Mouse (Mus musculus) embryonic facial prominence, embryonic 14.5 days (tissue): Measurements from ENCODE around the gene Babam2. TPM values are rescaled to one million over a fixed set of nuclear protein-coding genes. Genes with fewer than 3 reads are reported as not detected.
"Not testable (repeated sequence)": the region's sequence is repeated elsewhere in the genome, so short reads cannot be mapped to it uniquely, and the experiment has no call there.

Source experiments
- ATAC-seq: fragments of 200-750 bp; cut with Nextera tagmentation; 2 replicates; pipeline ENCODE4 v1.8.0; 2017; ENCODE audit warnings: low read depth, moderate number of reproducible peaks, moderate TSS enrichment
- DNase-seq: peaks from one replicate; pipeline ENCODE4 v3.0.0-alpha.2; 2015; ENCODE audit warnings: low spot score
- H3K27ac ChIP-seq: fragments of 300-500 bp; sonication (generic); replicated peaks from 2 replicates; pipeline ENCODE4 v1.5.1; 2014; ENCODE audit warnings: low read depth, mild to moderate bottlenecking, low read length, moderate library complexity
- H3K27me3 ChIP-seq: fragments of 300-500 bp; sonication (generic); replicated peaks from 2 replicates; pipeline ENCODE4 v1.6.1; 2014; ENCODE audit warnings: low read length; ENCODE audit not compliant: control insufficient read depth, insufficient read depth
- H3K36me3 ChIP-seq: fragments of 300-500 bp; sonication (generic); 2 replicates; pipeline ENCODE4 v1.6.1; 2014; ENCODE audit warnings: low read length, mixed read lengths; ENCODE audit not compliant: control insufficient read depth, insufficient read depth
- H3K4me1 ChIP-seq: fragments of 300-500 bp; sonication (generic); 2 replicates; pipeline ENCODE4 v1.6.1; 2014; ENCODE audit warnings: antibody characterized with exemption, low read length; ENCODE audit not compliant: control insufficient read depth, insufficient read depth
- H3K4me2 ChIP-seq: fragments of 300-500 bp; sonication (generic); 2 replicates; pipeline ENCODE4 v1.6.1; 2014; ENCODE audit warnings: low read depth, mild to moderate bottlenecking, low read length, moderate library complexity, mixed read lengths
- H3K4me3 ChIP-seq: fragments of 300-500 bp; sonication (generic); 2 replicates; pipeline ENCODE4 v1.5.1; 2014; ENCODE audit warnings: low read depth, mild to moderate bottlenecking, low read length
- H3K9ac ChIP-seq: fragments of 300-500 bp; sonication (generic); 2 replicates; pipeline ENCODE4 v1.6.1; 2014; ENCODE audit warnings: low read depth, mild to moderate bottlenecking, low read length, moderate library complexity, mixed read lengths
- H3K9me3 ChIP-seq: fragments of 300-500 bp; sonication (generic); 2 replicates; pipeline ENCODE4 v1.6.1; 2016; ENCODE audit warnings: low read length; ENCODE audit not compliant: control insufficient read depth
- WGBS: fragments of 180-500 bp; shearing (Covaris S2); extraction: QIAGEN DNeasy Blood & Tissue Kit; methylation state at CpG from one replicate; pipeline ENCODE4 v1.1.7; 2014; 5-methylcytosine and 5-hydroxymethylcytosine counted together
- polyA plus RNA-seq: library from polyadenylated mRNA; unstranded; fragments of >200 nt; fragmentation: Nextera tagmentation; extraction: Ambion mirVana; gene quantifications from 2 replicates; pipeline ENCODE4 v1.2.1, GENCODE M21; 2014

Gene Babam2
- polyA plus RNA-seq, 1 experiment from 2014 or later = 37.6 TPM

DNA sequence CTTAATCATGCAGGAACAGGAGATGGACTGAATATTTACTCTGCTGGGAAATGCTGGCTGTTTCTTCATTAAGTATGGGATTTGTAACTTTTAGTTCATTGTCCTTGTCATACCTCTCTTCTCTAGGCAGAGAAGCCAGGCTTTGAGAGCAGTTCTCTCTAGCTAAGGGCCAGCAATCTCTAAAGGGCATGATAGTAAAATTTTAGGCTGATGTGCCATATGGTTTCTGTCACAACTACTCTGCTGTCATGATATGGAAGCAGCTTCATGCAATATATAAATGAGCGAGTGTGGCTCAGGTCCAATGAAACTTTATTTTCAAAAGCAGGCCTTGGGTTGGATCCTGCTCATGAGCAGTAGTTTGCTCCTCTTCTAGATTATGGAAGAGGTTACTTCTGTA is 142.9 kb downstream of the Babam2 start:
- H3K36me3 ChIP-seq = no peaks in the 10 kb centered on the region
- no peaks in the 10 kb centered on the region for H3K9me3 ChIP-seq
- no peaks in the 10 kb centered on the region for H3K27me3 ChIP-seq
- 76% methylated on average over 1 of the region's 1 CpGs for WGBS
- ATAC-seq = no peak
- H3K27ac ChIP-seq = no peak overlapping the region
- no peak overlapping the region for H3K9ac ChIP-seq
- no peaks in the 10 kb centered on the region for H3K4me1 ChIP-seq
- DNase-seq = no peak
- no peak overlapping the region for H3K4me3 ChIP-seq
- no peak overlapping the region for H3K4me2 ChIP-seq

DNA sequence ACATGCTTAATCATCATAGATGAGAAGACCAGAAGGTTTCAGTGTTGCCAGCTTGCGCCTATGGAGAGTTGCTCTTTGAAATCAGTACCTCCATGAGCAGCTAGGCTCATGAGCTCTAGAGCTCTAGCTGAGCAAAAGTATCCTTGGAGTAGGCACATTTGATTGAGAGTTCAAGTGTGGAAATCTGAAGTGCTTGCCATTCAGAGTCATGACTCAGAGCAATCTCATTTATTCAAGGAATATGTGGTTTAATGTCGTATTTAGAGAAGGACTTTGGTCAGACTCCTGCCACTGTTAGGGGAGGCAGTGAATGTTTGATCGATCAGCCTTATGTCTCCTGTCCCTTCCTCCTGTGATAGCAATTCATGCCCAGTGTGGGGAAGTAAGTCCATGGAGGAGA is 147.4 kb downstream of the Babam2 start:
- Histone ChIP-seq H3K4me1 (no peaks in the 10 kb centered on the region), H3K27me3 (no peaks in the 10 kb centered on the region), H3K27ac (no peak overlapping the region), H3K9me3 (no peaks in the 10 kb centered on the region), H3K36me3 (no peaks in the 10 kb centered on the region), H3K4me3 (no peak overlapping the region), H3K4me2 (no peak overlapping the region), H3K9ac (no peak overlapping the region)
- ATAC-seq (no peak), DNase-seq (no peak)
- 97% methylated on average over 3 of the region's 3 CpGs for WGBS

GRCm38 (mm10) chr5:31846971-31847370 is 149.5 kb downstream of the Babam2 start:
- no peaks in the 10 kb centered on the region for H3K36me3 ChIP-seq
- no peaks in the 10 kb centered on the region for H3K4me1 ChIP-seq
- H3K4me2 ChIP-seq = no peak overlapping the region
- no peak overlapping the region for H3K27ac ChIP-seq
- no peak overlapping the region for H3K9ac ChIP-seq
- ATAC-seq (no peak), DNase-seq (no peak)
- no peaks in the 10 kb centered on the region for H3K27me3 ChIP-seq
- no peaks in the 10 kb centered on the region for H3K9me3 ChIP-seq
- H3K4me3 ChIP-seq = no peak overlapping the region

GRCm38 (mm10) chr5:31848995-31849394 is 151.5 kb downstream of the Babam2 start:
- Histone ChIP-seq H3K4me2 (no peak overlapping the region), H3K9ac (no peak overlapping the region), H3K27ac (no peak overlapping the region), H3K4me3 (no peak overlapping the region), H3K36me3 (no peaks in the 10 kb centered on the region), H3K9me3 (no peaks in the 10 kb centered on the region), H3K4me1 (no peaks in the 10 kb centered on the region), H3K27me3 (no peaks in the 10 kb centered on the region)
- ATAC-seq (no peak), DNase-seq (no peak)

DNA sequence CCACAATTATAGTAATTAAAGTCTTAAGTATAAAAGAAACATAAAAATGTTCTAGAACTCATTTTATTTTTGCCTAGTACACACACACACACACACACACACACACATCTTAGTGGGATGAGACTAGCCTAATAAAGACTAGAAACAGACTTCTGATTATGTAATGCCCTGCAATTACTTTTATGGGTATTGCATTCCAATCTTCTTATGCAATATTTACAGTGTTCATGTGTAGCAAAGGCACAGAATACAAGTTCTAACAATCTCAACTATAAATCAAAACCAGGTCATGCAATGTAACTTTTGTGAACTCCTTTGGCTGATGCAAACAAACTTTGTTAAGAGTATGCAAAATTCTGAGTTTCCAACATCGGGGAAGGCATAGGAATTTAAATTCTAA is 155.3 kb downstream of the Babam2 start:
- Histone ChIP-seq H3K27me3 (no peaks in the 10 kb centered on the region), H3K4me2 (no peak overlapping the region), H3K9ac (no peak overlapping the region), H3K36me3 (no peaks in the 10 kb centered on the region), H3K9me3 (no peaks in the 10 kb centered on the region), H3K27ac (no peak overlapping the region), H3K4me3 (no peak overlapping the region), H3K4me1 (no peaks in the 10 kb centered on the region)
- DNase-seq (no peak), ATAC-seq (no peak)
- 64% methylated on average over 1 of the region's 1 CpGs for WGBS

DNA sequence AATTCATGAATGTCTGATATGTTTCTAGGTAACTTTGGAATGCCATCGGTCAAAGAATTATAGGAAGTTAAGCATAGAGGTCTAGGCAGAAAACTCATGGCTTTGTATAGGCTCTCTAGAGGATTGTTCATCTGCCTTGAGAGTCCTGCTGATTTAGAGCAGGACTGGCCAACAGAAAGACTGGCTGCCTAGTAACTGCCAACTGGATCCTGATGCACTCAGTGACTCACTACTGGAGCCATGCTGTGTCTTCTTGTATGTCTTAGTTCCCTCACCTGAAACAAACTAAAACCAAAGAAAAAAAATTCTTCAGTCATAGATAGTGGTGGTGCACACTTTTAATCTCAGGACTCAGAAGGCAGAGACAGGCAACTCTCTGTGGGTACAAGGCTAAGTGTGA is 156.3 kb downstream of the Babam2 start:
- 92% methylated on average over 1 of the region's 1 CpGs for WGBS

DNA sequence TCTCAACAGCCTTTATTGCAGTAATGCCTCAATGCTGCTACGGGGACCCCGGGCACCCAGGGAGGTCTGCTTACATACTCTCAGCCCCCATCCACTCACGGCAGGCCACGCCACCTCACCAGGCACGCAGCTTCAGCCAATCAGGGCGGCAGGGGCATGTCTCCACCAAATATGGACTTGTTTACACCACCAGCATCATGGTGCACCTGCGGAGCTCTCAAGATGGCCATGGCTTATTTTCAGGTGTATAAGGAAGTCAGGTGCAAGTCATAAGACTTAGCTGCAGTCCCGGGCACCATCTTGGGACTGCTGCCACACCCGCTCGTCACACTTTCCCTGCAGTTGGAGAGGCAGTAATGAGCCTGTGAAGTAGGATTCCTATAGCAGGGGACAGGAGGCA is 161.4 kb downstream of the Babam2 start:
- H3K27me3 ChIP-seq, ATAC-seq, H3K36me3 ChIP-seq, H3K4me2 ChIP-seq, H3K9me3 ChIP-seq, H3K4me1 ChIP-seq, H3K9ac ChIP-seq, H3K27ac ChIP-seq, DNase-seq, H3K4me3 ChIP-seq: not testable (repeated sequence)
- 77% methylated on average over 10 of the region's 10 CpGs for WGBS

More for the DNA sequence above, 156.3 kb downstream of the Babam2 start:
- Histone ChIP-seq H3K27ac (no peak overlapping the region), H3K4me1 (no peaks in the 10 kb centered on the region), H3K4me3 (no peak overlapping the region), H3K36me3 (no peaks in the 10 kb centered on the region), H3K9me3 (no peaks in the 10 kb centered on the region), H3K9ac (no peak overlapping the region), H3K27me3 (no peaks in the 10 kb centered on the region), H3K4me2 (no peak overlapping the region)
- ATAC-seq = no peak
- no peak for DNase-seq

DNA sequence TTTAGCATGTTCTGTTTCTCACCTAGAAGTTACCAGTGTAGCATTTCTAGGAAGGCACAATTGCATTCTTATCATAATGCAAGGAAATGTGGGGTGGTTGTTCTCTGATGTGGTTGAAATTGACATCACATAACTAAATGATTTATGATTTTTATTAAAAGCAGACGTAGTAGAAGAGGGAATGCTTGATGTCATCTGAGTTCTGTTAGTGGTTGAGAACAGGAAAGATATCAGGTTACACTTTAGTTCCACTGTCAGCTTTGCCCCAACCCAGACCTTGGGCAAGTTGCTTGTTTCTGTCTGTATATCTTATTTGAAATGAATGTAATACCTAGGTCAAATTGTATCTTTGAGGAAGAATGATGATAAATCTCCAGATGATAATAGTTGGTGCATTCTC is 162.9 kb downstream of the Babam2 start:
- ATAC-seq (no peak), DNase-seq (peak; percentile 39)
- no peaks in the 10 kb centered on the region for H3K27me3 ChIP-seq
- H3K36me3 ChIP-seq = no peaks in the 10 kb centered on the region
- peaks cover 2% of the 10 kb centered on the region; the same call in 1 of the 2 replicates for H3K4me1 ChIP-seq
- no peaks in the 10 kb centered on the region for H3K9me3 ChIP-seq
- no peak overlapping the region for H3K4me2 ChIP-seq
- no peak overlapping the region for H3K4me3 ChIP-seq
- 23% methylated on average over 1 of the region's 1 CpGs for WGBS
- H3K9ac ChIP-seq = no peak overlapping the region
- peak overlapping the region; percentile 18; the same call in 1 of the 2 replicates for H3K27ac ChIP-seq

DNA sequence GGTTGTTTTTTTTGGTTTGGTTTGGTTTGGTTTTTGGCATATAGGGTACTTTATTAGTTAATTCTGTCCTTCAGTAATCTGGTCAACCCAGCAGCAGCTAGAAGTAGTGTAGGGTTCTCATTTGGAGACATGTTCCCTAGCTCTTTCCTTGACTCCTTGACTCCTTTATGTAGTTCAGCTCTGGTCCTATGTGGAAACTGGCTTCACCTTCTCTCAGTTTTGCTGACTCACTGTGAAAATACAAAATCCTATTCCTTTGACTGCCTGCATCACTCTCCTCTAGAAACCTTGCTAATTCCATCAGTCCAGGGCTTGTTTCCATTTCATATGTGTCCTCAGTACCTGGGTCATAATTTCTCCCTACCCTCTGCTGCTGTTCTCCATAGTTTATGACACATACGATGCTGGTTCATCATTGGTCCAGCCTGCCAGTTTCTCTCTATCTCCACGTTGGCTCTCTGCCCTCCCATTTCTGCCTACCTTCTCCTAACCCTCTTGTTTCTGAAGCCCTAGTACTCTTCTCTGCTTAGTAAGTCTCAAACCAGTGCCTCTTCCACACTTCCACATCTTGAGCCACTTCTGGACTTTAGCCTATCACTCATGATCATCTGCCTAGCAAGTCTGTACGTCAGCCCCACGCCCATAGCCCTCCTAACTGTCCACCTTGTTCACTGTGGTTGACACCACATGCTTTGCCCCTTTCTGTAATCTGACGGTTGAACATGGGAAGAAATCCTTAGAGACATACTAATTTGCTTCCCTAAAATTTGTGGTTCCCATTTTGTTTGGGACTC is 163.5 kb downstream of the Babam2 start:
- Histone ChIP-seq H3K4me1 (peaks cover 2% of the 10 kb centered on the region; the same call in 1 of the 2 replicates), H3K9ac (no peak overlapping the region), H3K4me3 (no peak overlapping the region), H3K9me3 (no peaks in the 10 kb centered on the region), H3K27ac (peak overlapping the region; percentile 18; the same call in 1 of the 2 replicates), H3K4me2 (no peak overlapping the region), H3K36me3 (no peaks in the 10 kb centered on the region), H3K27me3 (no peaks in the 10 kb centered on the region)
- no peak for ATAC-seq
- 79% methylated on average over 5 of the region's 5 CpGs for WGBS
- no peak for DNase-seq
